Comparison of ENCODE assay signal across 14 mouse cellular contexts in the genomic region with DNA sequence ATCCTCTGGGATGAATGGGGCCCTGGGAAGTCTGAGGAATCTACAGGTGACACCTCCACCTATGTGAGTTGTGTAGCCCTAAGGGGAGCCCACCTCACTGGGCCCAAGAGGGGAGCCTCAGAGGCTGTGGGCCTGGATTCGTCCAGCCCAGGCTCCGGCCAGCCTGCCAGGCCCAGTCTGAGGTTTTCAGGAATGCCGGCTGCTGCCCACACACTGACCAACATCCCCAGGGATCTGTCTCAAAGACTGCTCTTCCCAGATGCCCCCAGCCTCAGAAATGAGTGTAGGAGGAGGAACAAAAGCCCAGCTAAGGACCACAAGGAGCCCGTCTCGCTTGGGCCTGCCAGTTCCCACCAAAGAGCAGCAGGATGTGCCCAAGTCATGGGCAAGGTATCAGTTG. TPM values are rescaled to one million over a fixed set of nuclear protein-coding genes. Genes with fewer than 3 reads are reported as not detected.
DNase-seq lines count a peak whose midpoint lies in the region; ATAC-seq and TF ChIP-seq lines count a peak whose summit lies in the region.
"Had no signal": no experiment of that assay in that cellular context is flagged by ENCODE, and none has a peak within 500 bp of the region (broad histone marks: within the 10 kb centered on the region; RNA-seq: fewer than 3 reads in every experiment).

No protein-coding gene starts in this region.

- no peak overlapping the region for H3K4me2 ChIP-seq in kidney, embryonic 16.5 days (replicated peaks; ENCODE audit: low read depth, low read length)
- no peak overlapping the region for H3K4me2 ChIP-seq in liver, embryonic 14.5 days (ENCODE audit: low read depth)

- H3K27me3 ChIP-seq in heart, embryonic 10.5 days (ENCODE audit: insufficient read depth, poor library complexity, severe bottlenecking) = no peaks in the 10 kb centered on the region
- no peaks in the 10 kb centered on the region for H3K27me3 ChIP-seq in kidney, embryonic 16.5 days (ENCODE audit: insufficient read depth, low read length)
- H3K27me3 ChIP-seq in liver, embryonic 14.5 days (ENCODE audit: control insufficient read depth, insufficient read depth, low read length) = no peaks in the 10 kb centered on the region
- H3K27me3 ChIP-seq: embryonic facial prominence, embryonic 15.5 days; neural tube, embryonic 12.5 days had no signal

- ATAC-seq in kidney, embryonic 16.5 days (ENCODE audit: low FRiP score, low TSS enrichment) = no peak
- ATAC-seq in liver, embryonic 14.5 days (ENCODE audit: insufficient read depth) = no peak
- no peak for ATAC-seq in erythroblast, adult 5-6 weeks (replicated peaks; ENCODE audit: low FRiP score, poor library complexity, severe bottlenecking)
- ATAC-seq: forebrain, embryonic 16.5 days had no signal

- H3K36me3 ChIP-seq in heart, embryonic 10.5 days = no peaks in the 10 kb centered on the region
- no peaks in the 10 kb centered on the region for H3K36me3 ChIP-seq in kidney, embryonic 16.5 days (ENCODE audit: insufficient read depth, low read length)
- H3K36me3 ChIP-seq in liver, embryonic 14.5 days (replicated peaks; ENCODE audit: control insufficient read depth, insufficient read depth, low read depth) = no peaks in the 10 kb centered on the region
- H3K36me3 ChIP-seq: embryonic facial prominence, embryonic 15.5 days; neural tube, embryonic 12.5 days had no signal

- 0 out of 2 replicates have a peak overlapping the region, but pooled peaks have one; percentile 35 for H3K4me3 ChIP-seq in heart, embryonic 10.5 days
- H3K4me3 ChIP-seq in kidney, embryonic 16.5 days (ENCODE audit: low read length) = no peak overlapping the region
- no peak overlapping the region for H3K4me3 ChIP-seq in liver, embryonic 14.5 days (ENCODE audit: insufficient read depth in 1 of 2, low read depth in 2 of 2, low read length in 2 of 2)
- H3K4me3 ChIP-seq: embryonic facial prominence, embryonic 15.5 days; neural tube, embryonic 12.5 days had no signal

- no peak for TF ChIP-seq EP300 in liver, embryonic 14.5 days (IDR thresholded peaks at IDR 0.05; ENCODE audit: low read depth)

- peaks cover 73% of the 10 kb centered on the region for H3K4me1 ChIP-seq in heart, embryonic 10.5 days
- peaks cover 19% of the 10 kb centered on the region for H3K4me1 ChIP-seq in kidney, embryonic 16.5 days (ENCODE audit: insufficient read depth, low read length)
- peaks cover 56 to 67% of the 10 kb centered on the region in 2 experiments for H3K4me1 ChIP-seq in liver, embryonic 14.5 days (replicated peaks; ENCODE audit: control insufficient read depth in 2 of 2, insufficient read depth in 2 of 2, low read length in 1 of 2)

- DNase-seq in heart, embryonic 10.5 days (ENCODE audit: low spot score) = no peak
- DNase-seq in heart, postnatal 4 days = no peak
- no peak for DNase-seq in kidney, postnatal 36 days
- peak; percentile 78 for DNase-seq in Muller cell, postnatal 12 days (ENCODE audit: inconsistent ontology term)
- no peak for DNase-seq in liver, embryonic 14.5 days (ENCODE audit: low read depth in 3 of 3, low spot score in 3 of 3)
- no peak for DNase-seq in left cerebral cortex, adult 18-20 months (ENCODE audit: low spot score in 2 of 2)
- DNase-seq: B cell, adult 2 months; kidney, adult 8-10 months had no signal

- WGBS in heart, embryonic 10.5 days = 71% methylated on average over 5 of the region's 5 CpGs
- WGBS in kidney, embryonic 16.5 days = 84% methylated on average over 5 of the region's 5 CpGs
- 88% methylated on average over 5 of the region's 5 CpGs for WGBS in liver, embryonic 14.5 days (ENCODE audit: insufficient replicate concordance)

- peak overlapping the region; percentile 92 for H3K27ac ChIP-seq in heart, embryonic 10.5 days
- peak overlapping the region; percentile 91 for H3K27ac ChIP-seq in kidney, embryonic 16.5 days (ENCODE audit: low read length)
- peak overlapping the region; percentile 70 for H3K27ac ChIP-seq in liver, embryonic 14.5 days
- H3K27ac ChIP-seq: neural tube, embryonic 12.5 days had no signal

- no peak for TF ChIP-seq CTCF in liver, embryonic 14.5 days (IDR thresholded peaks at IDR 0.05; ENCODE audit: low read depth)

- H3K9ac ChIP-seq in kidney, embryonic 16.5 days (replicated peaks; ENCODE audit: low read length) = peak overlapping the region; percentile 1
- peak overlapping the region; percentile 24 for H3K9ac ChIP-seq in liver, embryonic 14.5 days (replicated peaks)
- H3K9ac ChIP-seq: neural tube, embryonic 12.5 days had no signal

- H3K9me3 ChIP-seq in heart, embryonic 10.5 days = no peaks in the 10 kb centered on the region
- H3K9me3 ChIP-seq in kidney, embryonic 16.5 days (ENCODE audit: low read length) = no peaks in the 10 kb centered on the region
- no peaks in the 10 kb centered on the region for H3K9me3 ChIP-seq in liver, embryonic 14.5 days (ENCODE audit: control insufficient read depth, low read length)
- H3K9me3 ChIP-seq: embryonic facial prominence, embryonic 15.5 days; neural tube, embryonic 12.5 days had no signal

RNA-seq across cellular contexts. Expression of gene Smad6, which starts 45.9 kb away (rescaled TPM):
- 29.4 and 47.2 TPM in 2 replicates for polyA plus RNA-seq in heart, embryonic 10.5 days (2016; fragmentation: Nextera tagmentation; extraction: Ambion mirVana)
- 10 to 100 TPM; 18.5 to 20.1 TPM for total RNA-seq in heart, postnatal 4 days (2021)
- 8.1 and 8.4 TPM in 2 replicates for polyA plus RNA-seq in kidney, embryonic 16.5 days (2015; fragmentation: Nextera tagmentation; extraction: Ambion mirVana)
- 3.9 and 5.2 TPM in 2 replicates for polyA plus RNA-seq in liver, embryonic 14.5 days (2012; rRNA removed)
- polyA plus RNA-seq in liver, embryonic 14.5 days (2014; fragmentation: Nextera tagmentation; extraction: Ambion mirVana) = 1.8 and 2.1 TPM in 2 replicates
- total RNA-seq in erythroblast, adult 5-6 weeks (2015; ENCODE audit: low replicate concordance) = not detected in 2 replicates
- total RNA-seq in erythroblast, adult 5-6 weeks (2017; ENCODE audit: low replicate concordance) = 0.60 TPM in 1 of 2 replicates, not detected in the other
- total RNA-seq in left cerebral cortex, adult 18-20 months (2021) = 1 to 10 TPM; 2.1 to 2.5 TPM

RNA-seq across cellular contexts. Expression of gene Lctl, which starts 49.2 kb away (rescaled TPM):
- not detected in 2 replicates for polyA plus RNA-seq in heart, embryonic 10.5 days (2016; fragmentation: Nextera tagmentation; extraction: Ambion mirVana)
- under 1 TPM; 0.67 to 0.68 TPM for total RNA-seq in heart, postnatal 4 days (2021)
- 0.07 and 0.24 TPM in 2 replicates for polyA plus RNA-seq in kidney, embryonic 16.5 days (2015; fragmentation: Nextera tagmentation; extraction: Ambion mirVana)
- polyA plus RNA-seq in liver, embryonic 14.5 days (2012; rRNA removed) = 0.02 TPM in 1 of 2 replicates, not detected in the other
- not detected in 2 replicates for polyA plus RNA-seq in liver, embryonic 14.5 days (2014; fragmentation: Nextera tagmentation; extraction: Ambion mirVana)
- total RNA-seq in erythroblast, adult 5-6 weeks (2015; ENCODE audit: low replicate concordance) = not detected in 2 replicates
- not detected in 2 replicates for total RNA-seq in erythroblast, adult 5-6 weeks (2017; ENCODE audit: low replicate concordance)
- total RNA-seq in left cerebral cortex, adult 18-20 months (2021) = not detected
- total RNA-seq: layer of hippocampus, postnatal 14 days had no signal
- polyA plus RNA-seq: forebrain, embryonic 16.5 days; neural tube, embryonic 12.5 days had no signal

Comparison
In these comparisons a context has a peak if more than half of its experiments do, and no peak if none do; other contexts are left out.
1. RNA of gene Smad6, which starts 45.9 kb away (total RNA-seq): 18.5 to 20.1 TPM in heart, postnatal 4 days; 2.1 to 2.5 TPM in left cerebral cortex, adult 18-20 months and 0.60 TPM in erythroblast, adult 5-6 weeks; every median in the first group is over 4 times any median in the second.
2. Peak in every context shown above with its lines, with median percentiles within 50 percentile points of each other: H3K27ac ChIP-seq.